Mouse (Mus musculus) liver, embryonic 14.5 days (tissue): ENCODE measurements at regions not wholly inside any gene's neighbourhood (a gene's known extent, or its start where the extent isn't known, plus 50 kb on each side); places are given as distances from the start of the nearest gene placed in this dataset.

Experiments used
- CTCF ChIP-seq: IDR thresholded peaks from 2 replicates; pipeline ENCODE4 v1.5.1; 2016; ENCODE audit warnings: antibody characterized with exemption, low read depth, control low read depth
- EP300 ChIP-seq: IDR thresholded peaks from 2 replicates; pipeline ENCODE4 v1.6.1; 2016; ENCODE audit warnings: antibody characterized with exemption, low read depth

DNA sequence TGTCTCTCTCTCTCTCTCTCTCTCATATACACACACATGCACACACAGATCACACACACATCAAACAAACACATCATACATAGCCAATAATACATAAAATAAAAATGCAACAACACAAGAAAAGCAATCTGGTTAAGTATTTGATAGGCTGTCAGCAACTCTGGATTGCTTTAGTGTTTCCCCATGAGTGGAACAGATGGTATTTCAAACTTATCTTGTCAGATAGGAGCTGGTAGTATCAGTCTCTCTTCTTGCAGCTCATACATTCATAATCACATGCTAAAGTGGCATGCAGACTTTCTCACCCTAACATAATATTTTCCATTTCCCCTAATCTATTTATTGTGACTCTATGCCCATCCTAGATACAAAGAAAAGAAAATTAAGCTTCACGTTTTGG lies 347.0 kb downstream of the Rergl start:
- no peak for TF ChIP-seq CTCF
- no peak for TF ChIP-seq EP300
